Mouse (Mus musculus) kidney, adult 2 months (tissue): ENCODE measurements around the gene Tctn1.

Experiments used
- CTCF ChIP-seq: fragments of 200-500 bp; conservative IDR thresholded peaks from 2 replicates; pipeline ENCODE4 v1.5.1; 2011; ENCODE audit warnings: low read depth, mild to moderate bottlenecking, control low read depth, low read length, moderate library complexity, mixed read lengths; ENCODE audit not compliant: insufficient read depth, insufficient read length
- POLR2A ChIP-seq: fragments of 200-500 bp; IDR thresholded peaks from one replicate; pipeline ENCODE4 v1.6.1; 2011; ENCODE audit warnings: low read depth, low read length, control low read depth

DNA sequence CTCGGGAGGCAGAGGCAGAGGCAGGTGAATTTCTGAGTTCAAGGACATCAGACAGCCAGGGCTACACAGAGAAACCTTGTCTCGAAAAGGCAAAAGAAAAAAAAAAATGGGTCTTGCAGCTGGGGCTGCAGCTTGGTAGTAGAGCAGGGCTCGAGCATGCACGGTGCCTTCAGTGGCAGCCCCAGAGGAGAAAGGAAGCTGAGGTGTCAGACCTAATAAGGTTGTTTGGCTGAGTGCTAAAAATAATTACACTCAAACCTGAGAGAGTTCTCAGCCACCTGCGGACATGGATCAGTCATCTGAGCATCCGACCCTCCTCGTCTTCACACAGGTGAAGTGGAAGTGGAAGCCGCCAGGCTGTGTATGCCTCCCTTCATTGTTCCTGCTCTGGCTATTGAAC is 46.4 kb upstream of the Tctn1 start:
- no peak for TF ChIP-seq CTCF
- no peak for TF ChIP-seq POLR2A
